Mouse (Mus musculus): Measurements from ENCODE around the gene Runx1. TPM values are rescaled to one million over a fixed set of nuclear protein-coding genes. Genes with fewer than 3 reads are reported as not detected.

The Runx1 gene
- polyA plus RNA-seq, 1 experiment from 2014 or later: 9.4 TPM

DNA sequence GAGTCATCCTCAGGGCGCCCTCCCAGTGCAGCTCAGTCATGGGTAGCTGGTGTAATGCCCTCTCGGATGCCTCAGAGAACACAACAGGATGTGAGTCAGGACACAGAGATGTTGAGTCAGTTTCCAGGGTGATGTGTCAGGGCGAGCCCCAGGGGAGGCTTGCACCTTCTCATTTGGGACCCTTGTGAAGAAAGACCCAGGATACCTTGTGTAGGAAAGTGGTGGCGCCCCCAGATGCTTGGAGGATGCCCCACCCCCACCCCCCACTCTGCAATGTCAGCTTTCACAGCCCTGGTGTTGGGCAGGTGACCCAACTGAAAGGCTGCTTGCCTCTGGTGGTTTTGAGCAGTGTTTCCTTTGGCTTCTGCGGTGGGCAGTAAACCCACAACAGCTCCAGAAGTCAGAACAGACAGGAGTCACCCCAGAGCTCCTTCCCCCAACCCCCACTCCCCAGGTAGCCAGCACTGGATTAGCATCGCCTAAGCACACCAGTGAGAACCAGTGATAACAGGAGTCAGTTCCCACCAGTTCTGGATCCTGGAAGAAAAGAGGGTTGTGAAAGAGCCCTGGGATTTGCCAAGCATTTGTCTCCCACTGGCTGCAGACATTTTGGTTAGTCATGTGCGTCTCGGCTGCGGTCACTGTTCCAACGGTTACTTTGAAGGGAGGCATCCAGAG, 205.0 kb downstream of the Runx1 start:
- 64% methylated on average over 10 of the region's 10 CpGs for WGBS

DNA sequence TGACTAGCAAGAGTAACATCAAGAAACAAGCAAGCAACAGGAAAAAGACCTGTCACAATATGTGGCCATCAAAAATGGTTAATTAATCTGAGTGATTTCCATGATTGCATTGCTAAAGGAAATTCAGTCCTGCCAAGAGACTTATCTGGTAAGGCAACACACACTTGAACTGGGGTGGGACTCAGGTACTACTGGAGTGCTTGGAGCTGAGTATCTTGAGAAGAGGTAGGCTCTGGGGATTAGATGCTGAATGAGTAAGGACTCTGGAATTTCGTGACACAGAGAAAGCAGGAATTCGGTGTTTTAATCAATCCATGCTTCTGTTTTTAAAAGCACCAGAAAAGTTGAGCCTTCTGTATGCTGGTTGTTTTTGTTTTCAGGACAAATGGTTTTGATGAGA, 209.1 kb downstream of the Runx1 start:
- H3K4me2 ChIP-seq (ENCODE audit: low read depth, low read length): no peak overlapping the region
- ATAC-seq (ENCODE audit: low read depth): no peak
- H3K4me3 ChIP-seq (ENCODE audit: low read length): no peak overlapping the region
- peaks cover 6% of the 10 kb centered on the region; the same call in 1 of the 2 replicates for H3K9me3 ChIP-seq (ENCODE audit: control insufficient read depth, low read length)
- no peaks in the 10 kb centered on the region for H3K36me3 ChIP-seq (ENCODE audit: control insufficient read depth, insufficient read depth, low read length)
- peaks cover 15% of the 10 kb centered on the region for H3K4me1 ChIP-seq (replicated peaks; ENCODE audit: control insufficient read depth, insufficient read depth, low read length)
- 64% methylated on average over 2 of the region's 2 CpGs for WGBS
- no peaks in the 10 kb centered on the region for H3K27me3 ChIP-seq (ENCODE audit: control insufficient read depth, insufficient read depth, low read depth, low read length)
- no peak overlapping the region for H3K9ac ChIP-seq (ENCODE audit: low read length)
- no peak overlapping the region for H3K27ac ChIP-seq (ENCODE audit: low read length)

More for the DNA sequence above, 205.0 kb downstream of the Runx1 start:
- no peaks in the 10 kb centered on the region for H3K36me3 ChIP-seq (ENCODE audit: control insufficient read depth, insufficient read depth, low read length)
- H3K4me3 ChIP-seq (ENCODE audit: low read length): no peak overlapping the region
- no peaks in the 10 kb centered on the region for H3K27me3 ChIP-seq (ENCODE audit: control insufficient read depth, insufficient read depth, low read depth, low read length)
- H3K4me1 ChIP-seq (replicated peaks; ENCODE audit: control insufficient read depth, insufficient read depth, low read length): no peaks in the 10 kb centered on the region
- H3K27ac ChIP-seq (ENCODE audit: low read length): no peak overlapping the region
- H3K9ac ChIP-seq (ENCODE audit: low read length): no peak overlapping the region
- no peak for ATAC-seq (ENCODE audit: low read depth)
- peaks cover 6% of the 10 kb centered on the region; the same call in 1 of the 2 replicates for H3K9me3 ChIP-seq (ENCODE audit: control insufficient read depth, low read length)
- no peak overlapping the region for H3K4me2 ChIP-seq (ENCODE audit: low read depth, low read length)

DNA sequence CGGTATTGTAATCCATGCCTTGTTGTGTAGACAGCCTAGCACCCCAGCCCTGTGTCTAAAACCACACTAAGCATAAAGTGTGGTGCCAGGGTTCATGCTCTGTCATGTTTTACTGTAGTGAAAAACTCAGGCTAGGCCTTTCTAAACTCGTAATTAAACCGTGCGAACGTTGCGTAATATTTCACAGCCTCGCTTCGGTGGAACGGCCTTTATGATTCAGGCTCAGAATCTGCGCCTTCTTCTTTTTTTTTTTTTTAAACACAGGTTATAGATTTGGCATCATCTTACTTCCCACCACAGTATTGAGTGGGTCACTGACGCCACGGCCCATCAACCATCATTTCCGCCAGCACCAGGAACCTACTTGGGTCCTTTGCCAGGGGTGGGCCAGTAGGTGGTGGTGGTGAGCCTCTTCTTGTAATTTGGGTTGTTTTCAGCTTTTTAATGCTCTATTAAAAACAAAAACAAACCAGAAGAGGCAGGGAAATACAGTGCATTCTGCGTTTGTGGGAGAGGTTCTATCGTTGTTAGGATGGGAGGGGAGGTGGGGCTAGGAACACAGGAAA, 210.6 kb downstream of the Runx1 start:
- H3K9me3 ChIP-seq (ENCODE audit: control insufficient read depth, low read length): peaks cover 6% of the 10 kb centered on the region; the same call in 1 of the 2 replicates
- no peak for ATAC-seq (ENCODE audit: low read depth)
- H3K4me2 ChIP-seq (ENCODE audit: low read depth, low read length): no peak overlapping the region
- WGBS: 88% methylated on average over 15 of the region's 15 CpGs
- H3K27me3 ChIP-seq (ENCODE audit: control insufficient read depth, insufficient read depth, low read depth, low read length): no peaks in the 10 kb centered on the region
- no peak overlapping the region for H3K27ac ChIP-seq (ENCODE audit: low read length)
- H3K4me3 ChIP-seq (ENCODE audit: low read length): no peak overlapping the region
- no peak overlapping the region for H3K9ac ChIP-seq (ENCODE audit: low read length)
- no peaks in the 10 kb centered on the region for H3K36me3 ChIP-seq (ENCODE audit: control insufficient read depth, insufficient read depth, low read length)
- H3K4me1 ChIP-seq (replicated peaks; ENCODE audit: control insufficient read depth, insufficient read depth, low read length): peaks cover 17% of the 10 kb centered on the region

DNA sequence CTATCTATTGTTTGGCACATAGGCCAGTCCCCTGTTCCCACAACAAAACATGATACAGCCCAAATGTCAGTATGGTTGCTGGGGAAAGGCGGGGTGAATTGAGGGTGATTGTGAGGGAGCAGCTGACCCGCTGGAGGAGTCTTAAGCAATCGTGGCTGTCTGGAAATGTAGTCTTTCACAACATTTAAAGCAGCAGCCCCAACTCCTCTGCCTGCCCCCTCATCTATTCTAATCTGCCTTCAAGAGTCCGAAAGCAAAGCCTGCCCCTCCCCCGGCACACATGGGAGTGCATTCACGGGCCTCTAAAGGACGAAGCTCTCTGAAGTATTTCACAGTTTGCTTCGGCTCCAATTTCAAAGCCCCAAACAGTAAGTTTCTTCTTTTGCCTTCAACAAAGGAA, 213.4 kb downstream of the Runx1 start:
- H3K4me1 ChIP-seq (replicated peaks; ENCODE audit: control insufficient read depth, insufficient read depth, low read length): peaks cover 25% of the 10 kb centered on the region
- no peak overlapping the region for H3K9ac ChIP-seq (ENCODE audit: low read length)
- H3K4me3 ChIP-seq (ENCODE audit: low read length): no peak overlapping the region
- H3K36me3 ChIP-seq (ENCODE audit: control insufficient read depth, insufficient read depth, low read length): no peaks in the 10 kb centered on the region
- 28% methylated on average over 8 of the region's 8 CpGs for WGBS
- ATAC-seq (ENCODE audit: low read depth): peak; percentile 88
- peak overlapping the region; percentile 68 for H3K27ac ChIP-seq (ENCODE audit: low read length)
- H3K27me3 ChIP-seq (ENCODE audit: control insufficient read depth, insufficient read depth, low read depth, low read length): no peaks in the 10 kb centered on the region
- H3K9me3 ChIP-seq (ENCODE audit: control insufficient read depth, low read length): peaks cover 2% of the 10 kb centered on the region; the same call in 1 of the 2 replicates
- H3K4me2 ChIP-seq (ENCODE audit: low read depth, low read length): no peak overlapping the region

GRCm38 (mm10) chr16:92611641-92612149, 214.3 kb downstream of the Runx1 start:
- H3K4me1 ChIP-seq (replicated peaks; ENCODE audit: control insufficient read depth, insufficient read depth, low read length): peaks cover 25% of the 10 kb centered on the region
- 68% methylated on average over 12 of the region's 12 CpGs for WGBS
- no peak overlapping the region for H3K9ac ChIP-seq (ENCODE audit: low read length)
- H3K9me3 ChIP-seq (ENCODE audit: control insufficient read depth, low read length): no peaks in the 10 kb centered on the region
- H3K36me3 ChIP-seq (ENCODE audit: control insufficient read depth, insufficient read depth, low read length): no peaks in the 10 kb centered on the region
- ATAC-seq (ENCODE audit: low read depth): no peak
- H3K27ac ChIP-seq (ENCODE audit: low read length): peak overlapping the region; percentile 2; the same call in 1 of the 2 replicates
- H3K27me3 ChIP-seq (ENCODE audit: control insufficient read depth, insufficient read depth, low read depth, low read length): no peaks in the 10 kb centered on the region
- no peak overlapping the region for H3K4me2 ChIP-seq (ENCODE audit: low read depth, low read length)
- no peak overlapping the region for H3K4me3 ChIP-seq (ENCODE audit: low read length)

- Histone ChIP-seq H3K27me3 (ENCODE audit: control insufficient read depth, insufficient read depth, low read depth, low read length) (no peaks in the 10 kb centered on the region; the same call in 1 of the 2 replicates), H3K27ac (ENCODE audit: low read length) (no peak overlapping the region)
These were observed 215.5 kb downstream of the Runx1 start for GRCm38 (mm10) chr16:92610464-92610863.

DNA sequence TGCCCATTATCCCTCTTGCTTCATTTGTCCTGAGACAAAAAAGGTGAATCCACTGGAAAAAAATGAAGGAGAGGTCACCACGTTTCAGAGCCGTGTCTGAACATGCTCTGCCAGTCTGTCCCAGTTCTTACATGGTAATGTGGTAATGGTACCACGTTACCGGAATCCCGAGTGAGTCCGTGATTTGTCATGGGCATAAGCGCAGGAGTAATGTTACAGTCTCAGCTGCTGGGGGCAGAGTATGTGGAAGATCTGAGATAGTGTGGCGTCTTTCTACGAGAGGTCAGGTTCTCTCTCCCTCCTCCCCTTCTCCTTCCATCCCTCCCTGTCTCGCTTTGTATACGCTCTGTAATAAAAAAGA, 216.3 kb downstream of the Runx1 start:
- Histone ChIP-seq H3K27me3 (ENCODE audit: control insufficient read depth, insufficient read depth, low read depth, low read length) (no peaks in the 10 kb centered on the region; the same call in 1 of the 2 replicates), H3K4me3 (ENCODE audit: low read length) (no peak overlapping the region), H3K27ac (ENCODE audit: low read length) (peak overlapping the region; percentile 0; the same call in 1 of the 2 replicates), H3K9ac (ENCODE audit: low read length) (no peak overlapping the region), H3K9me3 (ENCODE audit: control insufficient read depth, low read length) (no peaks in the 10 kb centered on the region), H3K4me1 (replicated peaks; ENCODE audit: control insufficient read depth, insufficient read depth, low read length) (peaks cover 33% of the 10 kb centered on the region), H3K36me3 (ENCODE audit: control insufficient read depth, insufficient read depth, low read length) (no peaks in the 10 kb centered on the region), H3K4me2 (ENCODE audit: low read depth, low read length) (no peak overlapping the region)
- 59% methylated on average over 11 of the region's 11 CpGs for WGBS
- ATAC-seq (ENCODE audit: low read depth): no peak

More at GRCm38 (mm10) chr16:92610464-92610863, 215.5 kb downstream of the Runx1 start:
- H3K4me2 ChIP-seq (ENCODE audit: low read depth, low read length): no peak overlapping the region
- ATAC-seq (ENCODE audit: low read depth): no peak
- H3K9ac ChIP-seq (ENCODE audit: low read length): no peak overlapping the region
- H3K4me1 ChIP-seq (replicated peaks; ENCODE audit: control insufficient read depth, insufficient read depth, low read length): peaks cover 31% of the 10 kb centered on the region
- no peak overlapping the region for H3K4me3 ChIP-seq (ENCODE audit: low read length)
- 52% methylated on average over 8 of the region's 8 CpGs for WGBS
- no peaks in the 10 kb centered on the region for H3K9me3 ChIP-seq (ENCODE audit: control insufficient read depth, low read length)
- H3K36me3 ChIP-seq (ENCODE audit: control insufficient read depth, insufficient read depth, low read length): no peaks in the 10 kb centered on the region

GRCm38 (mm10) chr16:92609006-92609716, 216.8 kb downstream of the Runx1 start:
- ATAC-seq (ENCODE audit: low read depth): no peak
- no peak overlapping the region for H3K4me2 ChIP-seq (ENCODE audit: low read depth, low read length)
- H3K9ac ChIP-seq (ENCODE audit: low read length): no peak overlapping the region
- no peaks in the 10 kb centered on the region for H3K36me3 ChIP-seq (ENCODE audit: control insufficient read depth, insufficient read depth, low read length)
- H3K4me1 ChIP-seq (replicated peaks; ENCODE audit: control insufficient read depth, insufficient read depth, low read length): peaks cover 33% of the 10 kb centered on the region
- H3K27me3 ChIP-seq (ENCODE audit: control insufficient read depth, insufficient read depth, low read depth, low read length): no peaks in the 10 kb centered on the region; the same call in 1 of the 2 replicates
- WGBS: 20% methylated on average over 8 of the region's 8 CpGs
- H3K4me3 ChIP-seq (ENCODE audit: low read length): no peak overlapping the region
- peak overlapping the region; percentile 0; the same call in 1 of the 2 replicates for H3K27ac ChIP-seq (ENCODE audit: low read length)
- H3K9me3 ChIP-seq (ENCODE audit: control insufficient read depth, low read length): no peaks in the 10 kb centered on the region

All from lung, embryonic 16.5 days (tissue).